Mouse (Mus musculus) frontal cortex, postnatal 10 days (tissue): ENCODE data around the gene Bcar3.

Source experiments
- DNase-seq, 2 experiments: peaks; one replicate each; pipeline ENCODE4 v3.0.0; 2022; ENCODE audit warnings: low spot score in 2 of 2, mixed read lengths in 1 of 2

Bcar3 gene

DNA sequence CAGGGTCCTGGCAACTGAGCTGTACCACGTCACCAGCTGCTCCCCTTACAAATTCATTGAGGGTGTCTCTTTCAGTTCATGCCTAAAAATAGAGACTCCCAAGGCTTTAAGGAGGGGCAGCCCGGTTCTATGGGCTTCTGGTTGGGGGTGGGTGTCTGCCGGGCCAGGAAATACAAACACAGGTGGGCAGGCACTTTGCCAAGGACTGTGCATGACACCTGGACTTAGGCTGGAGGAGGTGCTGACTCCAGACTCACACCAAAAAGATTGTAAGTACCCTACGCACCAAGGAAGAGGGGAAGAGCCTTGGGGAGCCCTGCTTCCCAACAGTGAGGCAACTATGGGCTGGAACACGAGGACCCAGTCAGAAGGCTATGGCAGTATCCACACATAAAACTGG lies 44.1 kb downstream of the Bcar3 start:
- no peak for DNase-seq

DNA sequence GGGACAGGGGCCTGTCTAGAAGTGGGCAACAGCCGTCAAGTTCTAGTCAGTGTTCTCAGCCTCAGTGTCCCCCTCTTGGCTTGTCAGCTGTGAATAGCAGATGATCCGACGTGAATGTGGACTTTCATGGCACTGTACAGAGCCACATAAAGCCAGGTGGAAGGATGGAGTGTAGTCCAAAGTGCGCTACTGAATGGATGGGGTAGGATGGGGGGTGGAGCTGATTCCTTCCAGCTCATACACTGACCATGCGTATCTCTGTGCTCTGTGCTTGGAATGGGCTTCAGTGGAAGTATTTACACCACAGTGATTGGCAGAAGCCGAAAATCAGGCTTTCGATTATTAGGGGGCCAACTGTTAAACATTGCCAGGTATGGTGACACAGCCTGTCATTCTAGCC lies 45.0 kb downstream of the Bcar3 start:
- DNase-seq: no peak

DNA sequence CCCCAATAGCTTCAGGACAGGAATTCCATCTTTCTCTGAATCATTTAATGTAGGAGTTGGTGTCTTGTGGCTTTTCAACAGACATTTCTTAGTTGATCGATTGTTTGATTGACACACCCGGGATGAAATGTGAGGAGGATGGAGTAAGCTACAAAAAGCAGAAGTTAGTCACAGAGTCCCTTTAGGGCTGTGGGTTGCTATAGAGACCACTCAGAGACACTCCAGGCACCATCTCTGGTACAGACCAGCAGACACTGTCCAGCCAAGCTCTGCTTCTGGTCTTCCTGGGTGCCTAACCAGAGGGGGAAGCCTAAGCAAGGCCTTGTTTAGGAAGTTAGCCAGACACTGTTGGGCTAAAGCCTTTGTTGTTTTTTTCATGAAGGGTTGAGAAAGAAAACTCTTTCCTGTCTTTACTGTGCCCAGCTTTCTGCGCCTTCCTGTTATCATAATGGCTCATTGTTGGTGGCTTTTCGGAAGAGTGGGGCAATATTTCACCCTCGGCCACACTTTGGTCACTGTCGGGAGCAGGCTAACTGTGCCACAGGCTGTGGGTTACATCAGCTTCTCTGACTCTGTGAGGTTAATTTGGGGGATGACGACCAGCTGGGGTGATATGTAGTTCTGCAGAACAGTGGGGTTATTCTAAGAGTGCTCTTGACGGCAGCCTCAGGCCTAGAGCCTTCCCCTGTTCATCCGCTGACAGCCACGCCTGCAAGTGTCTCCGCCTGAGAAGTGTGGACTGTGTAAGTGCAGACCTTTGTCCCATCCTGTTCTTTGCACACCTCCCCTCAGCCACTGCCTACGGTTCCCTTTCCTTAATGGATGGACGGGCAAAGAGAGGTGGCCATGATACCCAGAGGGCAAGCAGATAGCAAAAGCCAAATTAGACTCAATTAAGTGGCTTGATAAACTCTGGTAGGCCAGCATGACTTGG lies 46.5 kb downstream of the Bcar3 start:
- no peak for DNase-seq

DNA sequence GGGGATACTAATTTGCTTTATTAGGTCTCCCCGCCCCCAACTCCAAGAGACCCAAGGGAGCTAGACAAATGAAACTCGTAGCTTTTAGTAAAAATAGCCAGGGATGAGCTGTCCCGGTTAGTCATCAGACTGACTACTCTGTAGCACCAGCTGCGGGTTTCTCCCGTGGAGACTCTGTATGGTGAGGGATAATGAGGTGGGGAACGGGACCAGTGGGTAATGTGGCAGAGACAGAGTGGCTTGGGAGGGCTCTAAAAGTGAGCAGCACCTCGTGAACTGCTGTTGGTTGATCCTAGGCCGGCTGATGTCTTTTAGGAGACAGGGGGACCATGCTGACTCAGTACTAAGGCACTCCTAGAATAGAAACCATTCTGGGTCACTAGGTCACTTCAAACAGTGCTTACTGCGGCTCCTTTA lies 49.5 kb downstream of the Bcar3 start:
- DNase-seq: no peak

DNA sequence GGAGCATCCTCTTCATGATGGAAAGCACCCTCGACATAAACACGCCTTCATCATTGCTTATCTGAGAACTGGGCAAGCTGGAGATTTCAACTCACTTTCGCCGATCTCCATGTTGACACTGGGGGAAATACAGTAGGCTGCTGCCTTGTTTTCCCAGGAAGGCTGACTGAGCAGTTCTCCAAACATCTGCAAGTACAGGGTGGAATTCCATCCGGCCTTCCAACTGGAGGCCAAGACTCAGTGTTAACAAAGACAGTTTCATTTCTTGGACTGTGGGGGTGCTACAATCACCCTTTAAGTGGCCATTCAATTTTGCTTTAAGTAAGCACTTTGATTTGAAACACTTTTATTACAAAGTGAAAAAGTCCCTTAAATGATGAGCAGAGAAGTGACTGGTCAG lies 50.4 kb downstream of the Bcar3 start:
- DNase-seq: no peak

DNA sequence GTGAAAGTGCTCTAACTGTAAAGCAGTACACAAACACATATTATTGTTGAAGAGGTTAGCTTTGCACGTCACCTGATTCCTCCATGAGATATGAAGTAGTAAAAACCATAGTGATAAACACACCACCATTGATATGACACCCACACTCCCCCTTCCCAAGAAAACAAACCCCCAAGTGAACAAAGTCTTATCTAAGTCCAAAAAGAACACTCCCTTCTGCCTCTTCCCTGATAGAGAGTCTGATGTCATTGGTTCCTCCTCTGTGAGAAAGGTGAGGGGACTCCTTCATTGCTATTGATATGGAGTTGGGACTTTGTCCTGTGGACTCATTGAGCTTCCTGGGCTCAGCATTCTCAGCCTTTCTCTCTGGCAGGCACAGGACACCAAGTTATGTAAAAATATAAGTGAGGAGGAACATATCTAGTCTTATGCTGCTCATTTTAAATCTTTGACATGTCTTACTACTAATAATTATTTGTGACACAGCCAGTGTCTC lies 52.1 kb downstream of the Bcar3 start:
- no peak for DNase-seq

DNA sequence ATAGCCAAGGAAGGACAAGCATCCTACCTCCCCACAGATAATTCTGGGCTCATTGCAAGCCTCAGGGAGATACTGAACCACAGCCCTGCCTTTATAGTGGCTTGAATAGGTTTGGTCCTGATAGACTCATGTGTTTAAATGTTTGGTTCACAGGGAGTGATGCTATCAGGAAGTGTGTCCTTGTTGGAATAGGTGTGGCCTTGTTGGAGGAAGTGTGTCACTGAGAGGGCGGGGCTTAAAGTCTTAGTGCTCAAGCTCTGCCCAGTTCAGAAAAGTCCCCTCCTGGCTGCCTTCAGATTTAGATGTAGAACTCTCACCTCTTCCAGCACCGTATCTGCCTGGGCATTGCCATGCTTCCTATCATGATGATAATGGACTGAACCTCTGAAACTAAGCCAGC lies 52.7 kb downstream of the Bcar3 start:
- no peak for DNase-seq

DNA sequence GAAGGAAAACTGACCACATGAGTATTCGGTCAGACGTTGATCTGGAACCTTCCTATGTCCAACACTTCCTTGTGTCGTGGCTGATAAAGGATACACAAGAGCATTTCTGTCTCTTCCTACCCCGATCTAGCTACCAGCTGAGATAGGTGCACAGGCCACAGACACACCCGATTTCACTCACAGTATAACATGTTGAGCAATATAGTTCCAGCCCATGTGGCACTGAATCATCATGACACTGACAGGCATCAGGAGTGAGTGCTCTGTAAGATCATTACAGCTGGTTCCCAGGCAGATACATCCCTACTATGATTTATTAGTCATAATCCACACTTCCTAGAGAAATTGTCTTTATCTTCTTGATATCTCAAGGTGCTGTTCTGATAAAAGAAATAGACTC lies 54.7 kb downstream of the Bcar3 start:
- no peak for DNase-seq

DNA sequence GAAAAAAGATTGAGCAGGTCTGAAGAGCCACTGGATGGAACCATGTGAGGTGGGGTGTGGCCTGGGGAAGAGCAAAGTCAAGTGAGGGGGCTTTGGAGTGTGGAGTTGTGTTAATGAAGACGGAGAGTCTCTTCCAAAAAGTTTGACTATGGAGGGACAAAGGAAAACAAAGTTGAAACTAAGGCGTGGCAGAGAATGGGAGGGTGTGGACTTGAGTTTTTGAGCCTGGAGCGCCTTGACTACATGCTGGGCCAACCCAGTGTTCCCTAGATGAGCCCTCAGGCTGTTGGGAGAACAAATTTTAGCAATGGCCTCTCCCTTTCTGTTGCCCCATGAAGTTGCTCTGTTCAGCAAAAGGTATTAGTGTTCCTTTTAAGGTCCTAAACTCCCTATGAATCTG lies 58.9 kb downstream of the Bcar3 start:
- DNase-seq: no peak

DNA sequence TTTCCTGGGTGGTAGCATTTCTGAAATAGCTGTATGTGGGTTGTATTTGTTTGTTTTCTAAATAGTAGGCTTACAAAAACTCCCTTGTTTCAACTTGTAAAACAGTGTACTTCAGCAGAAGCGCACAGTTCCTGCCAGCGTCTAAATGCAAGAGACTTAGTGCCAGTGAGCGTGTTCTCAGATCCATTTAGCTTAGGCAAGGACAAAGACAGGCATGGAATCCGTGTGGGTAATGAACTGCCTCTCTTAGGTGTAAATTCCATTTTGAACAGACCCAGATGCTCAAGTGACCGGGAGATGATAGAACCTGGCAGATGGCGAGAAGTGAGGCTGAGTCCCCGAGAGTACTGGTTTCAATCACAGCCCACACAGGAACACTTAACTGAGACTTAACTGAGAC lies 65.5 kb downstream of the Bcar3 start:
- no peak for DNase-seq

DNA sequence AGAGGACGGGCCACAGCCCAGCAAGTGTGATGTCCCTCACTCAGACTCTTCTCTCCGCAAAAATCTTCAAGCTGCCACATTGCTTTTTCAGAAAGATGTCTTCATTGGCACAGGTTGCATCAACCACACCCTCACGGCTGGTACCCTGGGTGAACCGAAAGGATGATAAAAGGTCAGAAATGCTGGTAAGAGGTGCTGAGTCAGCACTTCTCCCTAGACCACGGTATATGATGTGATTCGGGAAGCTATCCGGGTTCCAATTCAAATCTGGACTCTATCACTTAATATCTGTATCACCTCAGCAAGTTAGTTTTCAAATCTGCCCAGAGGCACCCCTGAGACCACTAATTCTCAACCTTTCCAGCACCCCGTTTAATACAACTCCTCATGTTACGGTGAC lies 66.0 kb downstream of the Bcar3 start:
- no peak for DNase-seq

DNA sequence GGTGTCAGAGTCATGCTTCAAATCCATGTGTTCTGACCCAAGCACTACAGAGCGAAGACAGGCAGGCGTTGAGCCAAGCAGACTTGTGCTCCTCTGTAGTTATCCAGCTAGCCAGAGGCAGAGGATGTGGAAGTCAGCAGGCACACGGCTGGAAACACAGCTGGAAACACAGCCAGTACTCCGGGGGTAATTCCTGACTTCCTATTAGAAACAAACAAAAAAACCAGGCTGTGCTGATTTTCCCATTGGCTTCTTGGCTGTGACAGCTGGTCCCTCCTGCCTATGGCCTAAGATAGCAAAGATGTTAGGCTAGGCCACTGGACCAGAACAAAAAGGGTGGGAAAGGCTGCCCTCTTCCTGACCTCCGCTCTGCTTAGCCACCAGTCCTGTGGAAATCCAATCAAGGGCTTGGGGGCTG lies 66.8 kb downstream of the Bcar3 start:
- peak in 1 of 2 experiments; percentile 12 for DNase-seq

DNA sequence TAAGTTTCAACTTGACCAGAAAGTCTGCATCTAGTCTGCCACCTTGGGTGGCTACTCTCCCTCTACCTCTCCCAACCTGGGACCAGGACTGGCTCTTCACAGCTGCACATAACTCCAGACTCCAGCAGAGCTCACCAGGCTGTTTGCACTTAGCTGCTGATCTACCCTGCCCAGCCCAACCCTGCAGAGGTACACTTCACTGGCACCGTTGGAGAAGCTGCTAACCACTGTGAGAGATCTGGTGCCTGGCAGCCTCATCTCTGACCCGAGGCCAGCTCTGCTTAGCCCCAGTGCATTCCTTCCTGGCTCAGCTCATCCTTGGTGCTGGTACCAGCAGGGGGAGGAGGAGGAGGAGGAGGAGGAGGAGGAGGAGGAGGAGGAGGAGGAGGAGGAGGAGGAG lies 68.8 kb downstream of the Bcar3 start:
- DNase-seq: no peak

DNA sequence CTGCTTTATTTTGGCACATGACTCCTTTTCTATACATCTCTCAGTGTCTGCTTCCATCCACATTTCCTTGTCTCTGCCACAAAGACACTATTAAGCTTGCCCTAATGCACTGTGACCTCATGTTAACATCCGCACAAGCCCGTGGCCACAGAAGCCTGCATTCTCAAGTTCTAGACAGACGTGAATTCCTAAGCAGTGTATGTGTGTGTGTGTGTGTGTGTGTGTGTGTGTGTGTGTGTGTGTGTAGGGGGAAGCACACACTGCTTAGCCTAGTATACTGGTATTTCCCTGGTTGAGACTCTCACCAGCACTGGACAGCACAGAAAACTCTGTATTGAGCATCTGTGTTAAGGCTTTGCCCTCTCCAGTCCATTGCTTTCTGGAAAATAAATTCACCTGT lies 70.6 kb downstream of the Bcar3 start:
- no peak for DNase-seq

DNA sequence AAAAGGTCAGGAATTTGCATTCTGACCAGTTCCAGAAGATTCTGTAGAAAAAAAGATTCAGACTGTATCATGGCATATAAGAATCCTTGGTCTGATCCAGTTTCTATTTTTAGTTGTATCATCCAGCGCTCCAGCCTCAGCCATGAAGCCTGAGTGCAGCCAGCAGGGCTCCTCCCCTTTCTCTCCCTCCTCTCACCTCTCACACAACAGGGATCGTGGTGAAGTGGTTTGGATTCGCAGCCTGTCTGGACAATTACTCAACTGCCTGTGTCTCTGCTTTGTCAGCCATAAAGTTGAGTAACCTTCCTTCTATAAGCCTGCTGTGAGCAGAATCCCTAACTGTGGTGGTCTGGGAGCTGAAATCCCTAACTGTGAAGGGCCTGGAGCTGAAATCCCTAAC lies 71.4 kb downstream of the Bcar3 start:
- no peak for DNase-seq

DNA sequence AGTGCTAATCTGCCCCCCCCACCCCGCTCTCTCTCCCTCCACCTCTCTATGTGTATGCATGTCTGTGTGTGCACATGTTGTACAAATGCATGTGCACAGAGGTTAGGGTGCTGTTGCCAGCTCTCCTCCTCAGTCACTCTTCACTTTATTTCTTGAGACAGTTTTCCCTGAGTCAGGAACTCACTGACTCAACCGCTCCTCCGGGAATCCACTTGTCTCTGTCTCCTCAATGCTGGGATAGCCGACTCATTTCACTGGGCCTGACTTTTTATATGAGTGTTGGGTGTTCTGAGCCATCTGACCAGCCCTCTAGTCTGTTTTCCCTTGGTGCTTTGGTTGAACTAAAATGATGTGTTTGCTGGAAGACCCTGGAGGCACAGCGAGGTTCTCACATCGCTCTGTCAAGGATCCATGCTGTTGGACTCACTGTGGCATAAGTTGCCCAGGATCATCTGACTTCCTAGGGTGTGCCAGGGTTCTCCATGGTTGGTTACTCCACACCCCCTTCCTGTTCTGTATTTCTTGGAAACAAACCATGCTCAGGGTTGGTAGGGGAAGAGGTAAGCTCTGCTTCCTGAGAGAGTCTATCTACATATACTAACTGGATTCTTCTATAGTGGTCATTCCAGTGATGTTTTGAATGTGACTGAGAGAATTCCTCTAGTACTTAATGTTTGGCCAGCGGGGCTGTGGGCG lies 77.9 kb downstream of the Bcar3 start:
- no peak for DNase-seq

DNA sequence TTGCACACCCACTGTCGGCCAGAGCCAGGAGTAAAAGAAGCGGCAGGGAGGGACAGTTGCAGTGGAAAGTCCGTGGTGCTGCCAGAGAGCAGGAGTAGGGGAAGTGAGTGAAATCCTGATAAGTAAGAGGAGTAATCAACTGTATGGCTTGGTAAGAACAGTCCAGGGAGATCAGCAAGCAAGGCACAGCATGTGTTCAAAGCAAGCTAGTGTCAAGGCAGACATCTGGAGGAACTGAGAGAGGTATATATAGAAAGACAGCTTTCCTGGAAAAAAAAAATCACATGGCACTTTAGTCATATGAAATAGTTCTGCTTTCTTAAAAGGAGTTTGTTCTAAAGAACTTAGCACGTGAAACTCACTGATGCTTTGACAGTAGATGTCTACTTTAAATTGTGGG lies 78.7 kb downstream of the Bcar3 start:
- DNase-seq: no peak

DNA sequence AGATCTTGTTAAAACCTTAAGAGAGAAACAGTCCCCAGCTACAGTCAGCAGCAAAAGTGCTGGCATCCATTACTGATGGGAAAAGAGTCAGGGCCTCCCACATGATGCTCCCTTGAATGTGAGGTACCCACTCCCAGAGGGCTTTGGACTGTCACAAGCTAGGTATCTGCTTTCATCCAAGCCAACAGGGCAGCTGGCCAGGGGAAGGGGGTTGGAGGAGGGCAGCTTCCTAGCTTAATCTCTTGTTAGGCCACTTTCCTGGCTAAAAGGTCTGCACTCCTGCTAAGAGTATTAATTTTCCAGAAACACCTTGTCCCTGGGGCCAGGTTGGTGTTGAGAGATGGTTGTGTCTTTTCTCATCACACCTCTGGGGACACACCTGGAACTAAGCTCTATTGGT lies 82.1 kb downstream of the Bcar3 start:
- DNase-seq: no peak

DNA sequence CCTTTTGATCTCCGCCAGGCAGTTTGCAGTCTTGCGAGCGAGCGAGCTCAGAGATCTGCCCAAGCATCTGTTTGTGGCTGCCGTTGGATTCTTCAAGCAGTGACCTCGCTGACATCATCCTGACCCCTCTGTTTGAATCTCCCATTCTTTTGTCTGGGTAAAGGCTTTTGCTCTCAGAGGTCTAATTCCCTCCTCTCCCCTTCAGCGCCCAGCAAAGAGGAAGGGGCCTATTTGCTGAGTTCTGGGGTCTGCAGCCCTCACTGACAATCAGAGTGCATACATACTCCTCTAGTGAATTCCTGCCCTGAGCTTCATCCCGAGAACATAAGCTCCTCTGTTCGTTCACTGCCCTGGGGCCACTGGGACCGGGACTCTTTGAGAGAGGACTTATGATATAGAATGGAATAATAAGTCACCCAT lies 82.5 kb downstream of the Bcar3 start:
- DNase-seq: no peak

DNA sequence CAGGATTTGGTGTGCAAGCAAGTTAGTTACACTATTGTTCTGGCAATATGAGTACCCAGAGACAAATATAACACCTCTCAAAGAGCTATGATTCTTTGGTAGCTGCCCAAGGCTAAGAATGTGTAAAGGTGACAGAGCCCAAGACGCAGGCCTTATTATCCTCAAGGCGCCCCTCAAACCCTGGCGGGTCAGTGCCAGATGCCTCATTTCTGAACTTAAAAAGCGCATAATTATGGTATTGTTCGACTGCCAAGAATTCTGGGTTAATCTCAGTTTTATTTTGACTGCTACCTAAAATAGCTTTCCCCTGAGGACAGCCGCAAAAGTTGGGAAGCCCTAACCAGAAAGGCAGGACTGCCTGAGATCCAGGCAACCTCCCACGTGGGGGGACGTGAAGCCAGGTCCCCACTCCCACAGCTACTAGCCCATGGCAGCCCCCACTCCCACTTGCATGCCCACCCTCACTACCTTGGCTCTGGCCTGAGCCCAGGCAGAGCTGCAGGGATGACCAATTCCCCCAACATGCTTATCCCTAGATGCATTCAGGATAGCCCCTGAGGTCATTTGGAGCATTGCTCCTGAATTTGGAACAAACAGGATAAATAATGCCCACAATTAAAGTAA lies 83.0 kb downstream of the Bcar3 start:
- DNase-seq: no peak

DNA sequence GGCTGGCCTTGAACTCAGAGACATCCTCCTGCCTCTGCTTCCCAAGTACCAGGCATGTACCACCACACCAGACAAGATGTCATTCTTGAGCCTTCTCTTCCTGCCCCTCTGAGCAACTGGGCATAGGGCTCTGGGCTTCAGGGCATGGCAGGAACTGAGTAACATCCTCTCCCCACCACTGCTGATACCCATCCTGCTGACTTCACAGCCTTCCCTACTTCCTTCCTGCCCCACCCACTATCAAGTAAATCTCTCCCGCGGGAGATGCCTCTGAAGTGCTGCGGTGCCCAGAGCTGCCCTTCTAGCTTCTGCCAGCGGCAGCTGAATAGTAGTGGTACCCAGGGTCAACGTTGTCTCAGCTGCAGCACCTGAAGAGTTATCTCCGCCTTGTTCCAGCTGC lies 84.7 kb downstream of the Bcar3 start:
- DNase-seq: no peak

DNA sequence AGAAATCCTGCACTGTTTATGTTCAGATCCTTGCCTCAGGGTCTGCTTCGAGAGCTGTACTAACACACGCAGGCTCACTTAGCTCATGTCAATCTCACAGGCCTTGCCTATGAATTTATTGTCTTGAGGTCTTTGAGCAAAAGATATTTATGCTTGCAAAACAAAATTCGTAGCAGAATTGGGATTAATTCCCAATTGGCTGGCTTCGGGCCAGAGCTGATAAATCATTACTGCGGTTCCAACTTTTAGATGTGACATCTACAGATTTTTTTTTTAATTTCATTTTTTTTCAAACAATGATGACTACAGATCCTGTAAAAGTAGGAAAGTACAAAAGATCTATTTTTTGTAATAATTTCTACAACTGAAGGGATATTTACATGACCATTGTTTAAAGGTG lies 86.8 kb downstream of the Bcar3 start:
- no peak for DNase-seq

DNA sequence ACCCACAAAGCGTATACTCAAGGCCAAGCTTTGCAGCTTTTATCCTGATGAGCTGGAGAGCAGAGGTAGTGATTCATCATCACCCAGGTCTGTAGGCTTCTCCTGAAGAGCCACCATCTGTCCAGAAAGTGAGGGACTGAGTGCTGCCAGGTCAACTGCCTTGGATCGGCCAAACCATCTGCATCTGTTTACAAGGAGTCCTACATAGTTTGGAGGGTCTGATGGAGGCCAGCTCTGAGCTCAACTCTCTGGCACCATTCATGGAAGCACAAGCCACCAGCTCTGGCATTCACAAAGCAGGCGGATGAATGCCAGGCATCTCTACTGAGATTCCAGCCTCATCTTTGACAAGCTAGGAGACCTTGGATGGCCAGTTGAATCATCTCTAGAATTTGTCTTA lies 87.7 kb downstream of the Bcar3 start:
- no peak for DNase-seq
